Mouse (Mus musculus) kidney, adult 2 months (tissue): ENCODE measurements at regions not wholly inside any gene's neighbourhood (a gene's known extent, or its start where the extent isn't known, plus 50 kb on each side); places are given as distances from the start of the nearest gene placed in this dataset.

Experiments used
- DNase-seq: peaks from one replicate; pipeline ENCODE4 v3.0.0; 2021
- H3K27ac ChIP-seq: fragments of 200-500 bp; 2 replicates; pipeline ENCODE4 v1.5.1; 2012; ENCODE audit warnings: low read depth, low read length, control low read depth, inconsistent platforms; ENCODE audit not compliant: insufficient read depth
- H3K27me3 ChIP-seq: fragments of 200-500 bp; replicated peaks from 2 replicates; pipeline ENCODE4 v1.6.1; 2012; ENCODE audit warnings: mild to moderate bottlenecking, moderate library complexity, low read length, inconsistent platforms; ENCODE audit not compliant: control insufficient read depth, insufficient read depth
- H3K36me3 ChIP-seq: fragments of 200-500 bp; 2 replicates; pipeline ENCODE4 v1.6.1; 2012; ENCODE audit warnings: mild to moderate bottlenecking, moderate library complexity, low read length, inconsistent platforms; ENCODE audit not compliant: control insufficient read depth, insufficient read depth
- H3K4me1 ChIP-seq: fragments of 200-500 bp; 2 replicates; pipeline ENCODE4 v1.6.1; 2011; ENCODE audit warnings: low read length; ENCODE audit not compliant: control insufficient read depth, insufficient read depth
- H3K4me3 ChIP-seq: fragments of 200-500 bp; 2 replicates; pipeline ENCODE4 v1.5.1; 2011; ENCODE audit warnings: mild to moderate bottlenecking, low read depth, low read length, control low read depth; ENCODE audit not compliant: insufficient read depth
- CTCF ChIP-seq: fragments of 200-500 bp; conservative IDR thresholded peaks from 2 replicates; pipeline ENCODE4 v1.5.1; 2011; ENCODE audit warnings: low read depth, mild to moderate bottlenecking, control low read depth, low read length, moderate library complexity, mixed read lengths; ENCODE audit not compliant: insufficient read depth, insufficient read length
- POLR2A ChIP-seq: fragments of 200-500 bp; IDR thresholded peaks from one replicate; pipeline ENCODE4 v1.6.1; 2011; ENCODE audit warnings: low read depth, low read length, control low read depth
- WGBS: fragments of 180-500 bp; shearing (Covaris S2); methylation state at CpG from one replicate; pipeline ENCODE4 v1.1.7; 2018; 5-methylcytosine and 5-hydroxymethylcytosine counted together

DNA sequence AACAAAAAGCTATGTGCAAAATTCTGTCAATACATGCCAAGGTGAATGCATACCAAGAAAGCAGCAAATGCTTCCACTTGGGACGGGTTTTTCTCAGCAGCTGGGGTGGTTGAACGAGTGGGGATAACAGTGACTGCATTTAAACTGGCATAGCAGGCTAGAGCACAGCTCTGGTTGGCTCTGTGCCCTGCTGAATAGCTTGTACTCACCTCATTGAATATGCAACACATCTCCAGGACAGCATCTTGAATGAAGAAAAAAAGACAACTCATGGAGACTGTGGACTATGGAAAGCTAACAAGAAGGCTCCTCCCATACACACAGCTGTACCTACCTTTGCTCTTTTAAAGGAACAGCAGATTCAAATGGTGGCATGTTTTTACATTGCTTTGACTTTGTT is 111.2 kb upstream of the Fbxo33 start:
- TF ChIP-seq CTCF (no peak), POLR2A (no peak)
- Histone ChIP-seq H3K4me3 (no peak overlapping the region), H3K27me3 (no peaks in the 10 kb centered on the region), H3K27ac (no peak overlapping the region), H3K36me3 (no peaks in the 10 kb centered on the region), H3K4me1 (no peaks in the 10 kb centered on the region)
- WGBS, result 53% methylated on average over 2 of the region's 2 CpGs
- no peak for DNase-seq

DNA sequence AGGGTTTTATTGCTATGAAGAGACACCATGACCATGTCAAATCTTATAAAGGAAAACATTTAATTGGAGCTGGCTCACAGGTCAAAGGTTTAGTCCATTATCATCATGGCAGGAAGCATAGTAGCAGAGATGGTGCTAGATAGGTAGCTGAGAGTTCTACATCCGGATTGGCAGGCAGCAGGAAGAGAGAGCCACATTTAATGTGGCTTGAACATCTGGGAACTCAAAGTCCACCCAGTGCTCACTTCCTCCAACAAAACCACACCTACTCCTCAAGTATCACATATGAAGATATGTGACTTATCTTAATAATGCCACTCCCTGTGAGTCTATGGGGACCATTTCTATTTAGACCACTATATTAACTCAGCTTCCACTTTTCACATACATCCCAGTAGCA is 93.2 kb upstream of the Fbxo33 start:
- DNase-seq, result no peak
- Histone ChIP-seq H3K27ac (no peak overlapping the region), H3K27me3 (no peaks in the 10 kb centered on the region), H3K4me1 (no peaks in the 10 kb centered on the region), H3K36me3 (no peaks in the 10 kb centered on the region), H3K4me3 (no peak overlapping the region)
- WGBS, result 57% methylated on average over 1 of the region's 1 CpGs
- no peak for TF ChIP-seq POLR2A

- TF ChIP-seq POLR2A (no peak), CTCF (no peak)
- Histone ChIP-seq H3K27me3 (no peaks in the 10 kb centered on the region), H3K36me3 (no peaks in the 10 kb centered on the region), H3K4me1 (no peaks in the 10 kb centered on the region), H3K4me3 (no peak overlapping the region), H3K27ac (no peak overlapping the region)
- 78% methylated on average over 1 of the region's 1 CpGs for WGBS
- no peak for DNase-seq
Observed at GRCm38 (mm10) chr12:59307958-59308357, 88.4 kb upstream of the Fbxo33 start.

DNA sequence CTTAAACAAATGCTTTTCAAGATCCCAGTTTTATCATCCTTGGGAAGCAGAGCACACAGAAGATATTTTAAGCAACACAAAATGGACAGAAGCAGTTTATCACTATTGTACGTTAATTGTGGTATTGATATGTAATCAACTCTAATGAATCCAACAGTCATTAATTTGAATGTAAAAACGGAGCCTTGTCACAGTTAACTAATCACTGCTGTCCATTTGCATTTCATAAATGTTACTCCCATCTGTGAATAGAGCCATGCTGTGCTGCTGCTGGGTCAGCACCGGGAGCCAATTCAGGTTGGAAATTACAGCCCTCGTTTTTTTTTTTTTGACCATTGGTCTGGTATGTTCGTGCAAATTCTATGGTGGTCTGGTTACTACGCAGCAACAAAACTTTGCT is 85.0 kb upstream of the Fbxo33 start:
- Histone ChIP-seq H3K27ac (no peak overlapping the region), H3K4me3 (no peak overlapping the region), H3K4me1 (no peaks in the 10 kb centered on the region), H3K36me3 (no peaks in the 10 kb centered on the region), H3K27me3 (no peaks in the 10 kb centered on the region)
- TF ChIP-seq CTCF (no peak), POLR2A (no peak)
- DNase-seq, result no peak
- 64% methylated on average over 6 of the region's 6 CpGs for WGBS
